ENCODE assay signal across 18 mouse cellular contexts in genomic region chr11:45155782-45156181, GRCm38 (mm10).
"Had no signal": no experiment of that assay in that cellular context is flagged by ENCODE, and none has a peak within 500 bp of the region (broad histone marks: within the 10 kb centered on the region; RNA-seq: fewer than 3 reads in every experiment).

No protein-coding gene starts in this region.

- H3K27me3 ChIP-seq: liver, embryonic 15.5 days; lung, embryonic 15.5 days; midbrain, embryonic 12.5 days; midbrain, embryonic 15.5 days; stomach, embryonic 15.5 days had no signal

- H3K9ac ChIP-seq: liver, embryonic 15.5 days; lung, embryonic 15.5 days; midbrain, embryonic 12.5 days; midbrain, embryonic 15.5 days; stomach, embryonic 15.5 days had no signal

- H3K4me2 ChIP-seq: liver, embryonic 11.5 days; liver, embryonic 15.5 days; lung, embryonic 15.5 days; midbrain, embryonic 12.5 days; midbrain, embryonic 15.5 days; stomach, embryonic 15.5 days had no signal

- DNase-seq: kidney, adult 18-20 months; kidney, adult 9 months; kidney, postnatal 14 days; kidney, postnatal 4 days; layer of hippocampus, adult 9-11 months; lung, postnatal 14 days; retina, postnatal 1 day; right cerebral cortex, postnatal 25 days; thymus, postnatal 25 days had no signal

- H3K4me3 ChIP-seq: liver, embryonic 15.5 days; lung, embryonic 15.5 days; midbrain, embryonic 12.5 days; midbrain, embryonic 15.5 days; stomach, embryonic 15.5 days had no signal

- ATAC-seq: inflammation-experienced regulatory T-cells, adult 6 months; intestine, embryonic 16.5 days; midbrain, embryonic 15.5 days had no signal

- H3K9me3 ChIP-seq: liver, embryonic 15.5 days; lung, embryonic 15.5 days; midbrain, embryonic 12.5 days; midbrain, embryonic 15.5 days; stomach, embryonic 15.5 days had no signal

- H3K4me1 ChIP-seq: liver, embryonic 15.5 days; lung, embryonic 15.5 days; midbrain, embryonic 12.5 days; stomach, embryonic 15.5 days had no signal

- H3K36me3 ChIP-seq: liver, embryonic 15.5 days; lung, embryonic 15.5 days; midbrain, embryonic 12.5 days; midbrain, embryonic 15.5 days; stomach, embryonic 15.5 days had no signal

- H3K27ac ChIP-seq: liver, embryonic 15.5 days; lung, embryonic 15.5 days; macrophage; midbrain, embryonic 12.5 days; midbrain, embryonic 15.5 days; stomach, embryonic 15.5 days had no signal
